Mouse (Mus musculus): ENCODE data around the gene Thra. TPM values are rescaled to one million over a fixed set of nuclear protein-coding genes. Genes with fewer than 3 reads are reported as not detected.

Thra gene
- polyA plus RNA-seq, 1 experiment from 2014 or later, result 13.3 TPM

- H3K27ac ChIP-seq, result peak overlapping the region; percentile 78
- no peak for ATAC-seq
- H3K4me2 ChIP-seq, result peak overlapping the region; percentile 84
- no peaks in the 10 kb centered on the region for H3K36me3 ChIP-seq
- H3K4me1 ChIP-seq, result peaks cover 67% of the 10 kb centered on the region
- WGBS (ENCODE audit: insufficient replicate concordance), result 14% methylated on average over 9 of the region's 9 CpGs
- 0 out of 2 replicates have a peak overlapping the region, but pooled peaks have one; percentile 32 for H3K9ac ChIP-seq
- H3K4me3 ChIP-seq, result no peak overlapping the region
- no peaks in the 10 kb centered on the region for H3K9me3 ChIP-seq (replicated peaks)
- H3K27me3 ChIP-seq (replicated peaks), result no peaks in the 10 kb centered on the region
Measured at GRCm38 (mm10) chr11:98776843-98777590, 36.6 kb downstream of the Thra start.

GRCm38 (mm10) chr11:98777888-98778287, 37.5 kb downstream of the Thra start:
- Histone ChIP-seq H3K27ac (peak overlapping the region; percentile 30), H3K4me3 (no peak overlapping the region), H3K4me1 (peaks cover 67% of the 10 kb centered on the region), H3K36me3 (no peaks in the 10 kb centered on the region), H3K27me3 (replicated peaks) (no peaks in the 10 kb centered on the region), H3K4me2 (no peak overlapping the region), H3K9ac (no peak overlapping the region), H3K9me3 (replicated peaks) (no peaks in the 10 kb centered on the region)
- no peak for ATAC-seq

DNA sequence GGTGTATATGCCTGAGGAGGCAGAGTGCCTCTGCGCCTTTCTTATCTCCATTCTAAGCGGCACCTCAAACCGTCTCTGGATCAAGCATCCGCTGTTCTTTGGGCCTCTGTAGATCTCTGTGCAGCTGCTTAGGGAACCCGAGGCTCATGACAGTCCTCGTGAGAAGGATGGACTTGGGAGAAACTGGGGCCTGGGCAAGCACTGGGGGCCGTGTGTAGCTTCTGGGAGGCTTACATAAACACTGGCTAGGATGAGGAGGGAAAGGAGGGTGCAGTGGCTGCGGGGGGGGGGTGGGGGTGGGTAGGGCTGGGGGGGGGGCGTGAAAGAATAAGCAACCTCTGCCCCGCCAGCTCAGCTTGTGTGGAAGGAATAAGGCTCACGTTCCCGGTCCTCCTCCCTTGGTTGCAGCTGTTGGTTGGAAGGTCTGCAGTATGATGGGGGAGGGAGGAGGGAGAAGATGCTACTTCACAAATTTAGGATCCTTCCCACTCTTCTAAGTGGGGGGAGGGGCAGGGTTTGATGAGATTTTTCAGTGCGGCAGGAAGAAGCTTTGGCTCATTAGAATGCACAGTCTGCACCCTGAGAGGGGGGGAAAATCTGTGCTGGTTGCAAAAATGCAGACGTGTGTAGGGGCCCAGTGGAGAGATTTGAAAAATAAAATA, 41.5 kb downstream of the Thra start:
- Histone ChIP-seq H3K4me2 (peak overlapping the region; percentile 79; the same call in 1 of the 2 replicates), H3K4me1 (peaks cover 68% of the 10 kb centered on the region), H3K27me3 (replicated peaks) (no peaks in the 10 kb centered on the region), H3K9ac (no peak overlapping the region), H3K27ac (peak overlapping the region; percentile 80; the same call in 1 of the 2 replicates), H3K36me3 (no peaks in the 10 kb centered on the region), H3K4me3 (no peak overlapping the region), H3K9me3 (replicated peaks) (no peaks in the 10 kb centered on the region)
- WGBS (ENCODE audit: insufficient replicate concordance), result 23% methylated on average over 12 of the region's 14 CpGs
- ATAC-seq, result no peak

DNA sequence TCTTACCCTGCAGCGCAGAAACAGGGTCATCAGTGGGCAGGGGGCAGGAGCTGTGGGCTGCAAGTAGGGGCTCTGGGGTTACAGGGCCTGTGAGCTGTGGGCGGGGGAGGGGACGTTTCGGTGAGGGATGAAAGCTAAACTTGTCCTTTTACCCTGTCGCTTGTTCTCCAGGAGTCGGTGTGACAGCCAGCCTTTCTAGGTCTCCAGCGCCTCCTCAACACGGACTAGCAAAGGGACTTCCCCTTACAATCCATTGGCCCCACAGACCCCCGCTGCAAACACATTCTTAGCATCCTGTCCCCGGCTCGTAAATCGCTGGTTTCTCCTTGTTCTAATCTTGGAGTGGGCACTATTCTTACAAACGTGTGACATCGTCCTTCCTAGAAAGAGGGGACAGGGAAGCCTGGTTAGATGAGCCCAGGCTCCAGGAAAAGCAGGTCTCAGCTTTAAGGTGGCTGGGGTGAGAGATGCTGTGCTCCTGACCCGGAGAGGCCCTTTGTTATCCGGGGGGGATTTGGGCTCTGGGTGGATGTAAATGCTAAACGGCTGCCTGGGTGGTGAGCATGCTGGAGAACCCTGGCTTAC, 42.3 kb downstream of the Thra start:
- WGBS (ENCODE audit: insufficient replicate concordance), result 9% methylated on average over 17 of the region's 17 CpGs
- Histone ChIP-seq H3K4me1 (peaks cover 67% of the 10 kb centered on the region), H3K4me2 (peak overlapping the region; percentile 79), H3K4me3 (peak overlapping the region; percentile 56), H3K27me3 (replicated peaks) (no peaks in the 10 kb centered on the region), H3K9ac (peak overlapping the region; percentile 61), H3K9me3 (replicated peaks) (no peaks in the 10 kb centered on the region), H3K36me3 (no peaks in the 10 kb centered on the region), H3K27ac (peak overlapping the region; percentile 80)
- ATAC-seq, result no peak

GRCm38 (mm10) chr11:98783236-98783696, 42.8 kb downstream of the Thra start:
- H3K27me3 ChIP-seq (replicated peaks), result no peaks in the 10 kb centered on the region
- H3K9me3 ChIP-seq (replicated peaks), result no peaks in the 10 kb centered on the region
- peak overlapping the region; percentile 56 for H3K4me3 ChIP-seq
- no peaks in the 10 kb centered on the region for H3K36me3 ChIP-seq
- H3K4me1 ChIP-seq, result peaks cover 66% of the 10 kb centered on the region
- H3K9ac ChIP-seq, result peak overlapping the region; percentile 61
- peak overlapping the region; percentile 79 for H3K4me2 ChIP-seq
- 4% methylated on average over 20 of the region's 20 CpGs for WGBS (ENCODE audit: insufficient replicate concordance)
- peak overlapping the region; percentile 80 for H3K27ac ChIP-seq
- ATAC-seq, result peak; percentile 77

GRCm38 (mm10) chr11:98784139-98784538, 43.7 kb downstream of the Thra start:
- peaks cover 75% of the 10 kb centered on the region for H3K4me1 ChIP-seq
- H3K9me3 ChIP-seq (replicated peaks), result no peaks in the 10 kb centered on the region
- ATAC-seq, result no peak
- 65% methylated on average over 4 of the region's 4 CpGs for WGBS (ENCODE audit: insufficient replicate concordance)
- H3K36me3 ChIP-seq, result no peaks in the 10 kb centered on the region
- H3K4me2 ChIP-seq, result peak overlapping the region; percentile 79; the same call in 1 of the 2 replicates
- no peaks in the 10 kb centered on the region for H3K27me3 ChIP-seq (replicated peaks)
- H3K4me3 ChIP-seq, result no peak overlapping the region
- peak overlapping the region; percentile 61; the same call in 1 of the 2 replicates for H3K9ac ChIP-seq
- peak overlapping the region; percentile 80; the same call in 1 of the 2 replicates for H3K27ac ChIP-seq

DNA sequence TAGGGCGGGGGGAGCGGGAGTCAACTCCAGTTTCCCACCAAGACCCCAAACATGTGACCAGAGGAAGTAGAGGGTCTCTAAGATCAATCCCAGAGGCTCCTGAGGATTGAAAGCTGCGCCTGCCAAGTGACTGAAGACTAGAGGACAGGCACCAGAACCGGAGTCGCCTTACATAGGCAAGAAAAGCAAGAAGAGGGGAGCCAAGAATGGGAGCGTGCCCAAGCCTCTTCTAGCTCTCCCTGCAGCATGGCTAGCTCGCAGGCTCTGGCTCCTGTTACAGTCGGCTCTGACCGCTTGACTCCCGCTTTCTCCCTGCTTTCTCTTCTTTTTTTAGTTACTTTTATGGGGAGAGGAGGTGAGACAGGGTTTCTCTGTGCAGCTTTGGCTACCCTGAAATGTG, 44.8 kb downstream of the Thra start:
- no peaks in the 10 kb centered on the region for H3K9me3 ChIP-seq (replicated peaks)
- H3K36me3 ChIP-seq, result no peaks in the 10 kb centered on the region
- no peak overlapping the region for H3K9ac ChIP-seq
- H3K4me1 ChIP-seq, result peaks cover 86% of the 10 kb centered on the region
- H3K27me3 ChIP-seq (replicated peaks), result no peaks in the 10 kb centered on the region
- WGBS (ENCODE audit: insufficient replicate concordance), result 63% methylated on average over 10 of the region's 10 CpGs
- no peak overlapping the region for H3K4me3 ChIP-seq
- no peak for ATAC-seq
- no peak overlapping the region for H3K4me2 ChIP-seq
- peak overlapping the region; percentile 66 for H3K27ac ChIP-seq

GRCm38 (mm10) chr11:98785772-98786281, 45.4 kb downstream of the Thra start:
- H3K4me3 ChIP-seq, result 0 out of 2 replicates have a peak overlapping the region, but pooled peaks have one; percentile 18
- no peaks in the 10 kb centered on the region for H3K9me3 ChIP-seq (replicated peaks)
- WGBS (ENCODE audit: insufficient replicate concordance), result 6% methylated on average over 12 of the region's 12 CpGs
- H3K4me1 ChIP-seq, result peaks cover 92% of the 10 kb centered on the region
- H3K9ac ChIP-seq, result no peak overlapping the region; the same call in 1 of the 2 replicates
- no peaks in the 10 kb centered on the region for H3K27me3 ChIP-seq (replicated peaks)
- peak overlapping the region; percentile 60 for H3K4me2 ChIP-seq
- no peak for ATAC-seq
- no peaks in the 10 kb centered on the region for H3K36me3 ChIP-seq
- peak overlapping the region; percentile 66 for H3K27ac ChIP-seq

- Histone ChIP-seq H3K27me3 (replicated peaks) (no peaks in the 10 kb centered on the region), H3K4me3 (peak overlapping the region; percentile 18), H3K36me3 (no peaks in the 10 kb centered on the region), H3K9ac (peak overlapping the region; percentile 32), H3K9me3 (replicated peaks) (no peaks in the 10 kb centered on the region), H3K27ac (peak overlapping the region; percentile 66), H3K4me1 (peaks cover 97% of the 10 kb centered on the region), H3K4me2 (peak overlapping the region; percentile 60)
- 3% methylated on average over 14 of the region's 15 CpGs for WGBS (ENCODE audit: insufficient replicate concordance)
- peak; percentile 35 for ATAC-seq
Measured at GRCm38 (mm10) chr11:98786359-98787214, 46.1 kb downstream of the Thra start.

GRCm38 (mm10) chr11:98787229-98787628, 46.8 kb downstream of the Thra start:
- Histone ChIP-seq H3K4me3 (peak overlapping the region; percentile 18; the same call in 1 of the 2 replicates), H3K9ac (no peak overlapping the region), H3K4me2 (peak overlapping the region; percentile 60; the same call in 1 of the 2 replicates), H3K4me1 (peaks cover 97% of the 10 kb centered on the region), H3K27ac (peak overlapping the region; percentile 66), H3K36me3 (no peaks in the 10 kb centered on the region), H3K9me3 (replicated peaks) (no peaks in the 10 kb centered on the region), H3K27me3 (replicated peaks) (no peaks in the 10 kb centered on the region)
- 33% methylated on average over 7 of the region's 7 CpGs for WGBS (ENCODE audit: insufficient replicate concordance)
- no peak for ATAC-seq

DNA sequence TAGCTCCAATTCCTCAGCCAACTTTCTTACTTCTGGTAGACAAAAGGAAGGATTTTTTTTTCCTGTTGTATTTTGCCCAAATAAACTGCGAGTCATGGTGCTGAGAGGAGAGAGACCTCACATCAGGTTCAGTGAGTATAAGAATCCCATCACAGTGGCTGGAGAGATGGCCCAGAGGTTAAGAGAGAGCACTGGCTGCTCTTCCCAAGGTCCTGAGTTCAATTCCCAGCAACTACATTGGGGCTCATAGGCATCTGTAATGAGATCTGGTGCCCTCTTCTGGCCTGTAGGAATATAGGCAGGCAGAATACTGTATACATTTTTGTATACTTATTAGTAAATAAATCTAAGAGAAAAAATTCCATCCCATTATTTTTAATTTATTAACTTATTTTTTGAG, 47.3 kb downstream of the Thra start:
- Histone ChIP-seq H3K9me3 (replicated peaks) (no peaks in the 10 kb centered on the region), H3K9ac (no peak overlapping the region), H3K27me3 (replicated peaks) (no peaks in the 10 kb centered on the region), H3K4me3 (no peak overlapping the region), H3K36me3 (no peaks in the 10 kb centered on the region), H3K27ac (peak overlapping the region; percentile 66; the same call in 1 of the 2 replicates), H3K4me2 (no peak overlapping the region), H3K4me1 (peaks cover 97% of the 10 kb centered on the region)
- 94% methylated on average over 1 of the region's 1 CpGs for WGBS (ENCODE audit: insufficient replicate concordance)
- ATAC-seq, result no peak

Data from liver, embryonic 12.5 days (tissue).